Mouse (Mus musculus): ENCODE results near the gene Fam131b. TPM values are rescaled to one million over a fixed set of nuclear protein-coding genes. Genes with fewer than 3 reads are reported as not detected.

The Fam131b gene
- total RNA-seq, 2 experiments from 2014 or later: not detected

- ATAC-seq (replicated peaks; ENCODE audit: low FRiP score, poor library complexity, severe bottlenecking): no peak
Observed at GRCm38 (mm10) chr6:42339981-42340380, 15.5 kb upstream of the Fam131b start.

GRCm38 (mm10) chr6:42339189-42339588 lies 14.7 kb upstream of the Fam131b start:
- ATAC-seq (replicated peaks; ENCODE audit: low FRiP score, poor library complexity, severe bottlenecking): no peak

GRCm38 (mm10) chr6:42330946-42331345 lies 6.5 kb upstream of the Fam131b start:
- ATAC-seq (replicated peaks; ENCODE audit: low FRiP score, poor library complexity, severe bottlenecking): no peak

- ATAC-seq (replicated peaks; ENCODE audit: low FRiP score, poor library complexity, severe bottlenecking): no peak
Observed at GRCm38 (mm10) chr6:42330216-42330615, 5.8 kb upstream of the Fam131b start.

- no peak for ATAC-seq (replicated peaks; ENCODE audit: low FRiP score, poor library complexity, severe bottlenecking)
Observed at GRCm38 (mm10) chr6:42328757-42329156, 4.3 kb upstream of the Fam131b start.

- ATAC-seq (replicated peaks; ENCODE audit: low FRiP score, poor library complexity, severe bottlenecking): no peak
Observed at GRCm38 (mm10) chr6:42326509-42326908, 2.1 kb upstream of the Fam131b start.

- 0 out of 2 replicates have a peak, but pooled peaks have one; percentile 57 for ATAC-seq (replicated peaks; ENCODE audit: low FRiP score, poor library complexity, severe bottlenecking)
Observed at GRCm38 (mm10) chr6:42325268-42325609, 796 bp upstream of the Fam131b start.

GRCm38 (mm10) chr6:42324067-42324481 lies 369 bp downstream of the Fam131b start:
- ATAC-seq (replicated peaks; ENCODE audit: low FRiP score, poor library complexity, severe bottlenecking): no peak

- ATAC-seq (replicated peaks; ENCODE audit: low FRiP score, poor library complexity, severe bottlenecking): no peak
Observed at GRCm38 (mm10) chr6:42323371-42324066, 924 bp downstream of the Fam131b start.

- ATAC-seq (replicated peaks; ENCODE audit: low FRiP score, poor library complexity, severe bottlenecking): no peak
Observed at GRCm38 (mm10) chr6:42318293-42318692, 6.2 kb downstream of the Fam131b start.

GRCm38 (mm10) chr6:42310427-42311053 lies 13.9 kb downstream of the Fam131b start:
- ATAC-seq (replicated peaks; ENCODE audit: low FRiP score, poor library complexity, severe bottlenecking): no peak

- no peak for ATAC-seq (replicated peaks; ENCODE audit: low FRiP score, poor library complexity, severe bottlenecking)
Observed at GRCm38 (mm10) chr6:42309816-42310378, 14.5 kb downstream of the Fam131b start.

- ATAC-seq (replicated peaks; ENCODE audit: low FRiP score, poor library complexity, severe bottlenecking): no peak
Observed at GRCm38 (mm10) chr6:42299362-42299761, 25.1 kb downstream of the Fam131b start.

GRCm38 (mm10) chr6:42295549-42296094 lies 28.8 kb downstream of the Fam131b start:
- no peak for ATAC-seq (replicated peaks; ENCODE audit: low FRiP score, poor library complexity, severe bottlenecking)

GRCm38 (mm10) chr6:42293327-42293726 lies 31.1 kb downstream of the Fam131b start:
- ATAC-seq (replicated peaks; ENCODE audit: low FRiP score, poor library complexity, severe bottlenecking): no peak

GRCm38 (mm10) chr6:42287562-42287961 lies 36.9 kb downstream of the Fam131b start:
- ATAC-seq (replicated peaks; ENCODE audit: low FRiP score, poor library complexity, severe bottlenecking): no peak

GRCm38 (mm10) chr6:42286448-42286847 lies 38.0 kb downstream of the Fam131b start, which contains the start of gene Clcn1:
TSS of gene Clcn1 (plus strand) at chr6:42286685.
- no peak for ATAC-seq (replicated peaks; ENCODE audit: low FRiP score, poor library complexity, severe bottlenecking)

GRCm38 (mm10) chr6:42282865-42283528 lies 41.4 kb downstream of the Fam131b start:
- no peak for ATAC-seq (replicated peaks; ENCODE audit: low FRiP score, poor library complexity, severe bottlenecking)

- no peak for ATAC-seq (replicated peaks; ENCODE audit: low FRiP score, poor library complexity, severe bottlenecking)
Observed at GRCm38 (mm10) chr6:42276151-42276550, 48.3 kb downstream of the Fam131b start.

- ATAC-seq (replicated peaks; ENCODE audit: low FRiP score, poor library complexity, severe bottlenecking): no peak
Observed at GRCm38 (mm10) chr6:42270817-42271216, 53.6 kb downstream of the Fam131b start.
